Mouse (Mus musculus): ENCODE data around the gene Drc1.

DNA sequence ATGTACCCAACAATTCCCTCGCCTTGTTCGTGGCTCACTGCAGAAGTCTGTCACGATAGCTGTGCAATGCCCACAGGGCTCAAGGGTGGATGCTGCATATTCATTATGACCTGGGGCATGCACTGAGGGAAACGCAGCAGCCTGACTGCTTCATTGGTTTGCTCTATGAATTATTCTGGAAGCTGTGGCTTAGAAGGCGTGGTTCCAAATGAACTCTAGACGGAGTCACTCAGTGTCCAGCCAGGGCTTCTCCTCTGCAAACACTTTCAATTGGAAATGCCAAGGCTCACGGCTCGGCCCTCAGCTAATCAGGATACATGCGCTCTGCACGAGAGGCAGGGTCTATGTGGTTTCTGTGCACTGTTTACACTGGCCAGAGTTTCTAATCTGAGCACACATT, 130.3 kb downstream of the Drc1 start:
- no peak for TF ChIP-seq CTCF (IDR thresholded peaks at IDR 0.05; ENCODE audit: low read depth)
- no peak for TF ChIP-seq EP300 (IDR thresholded peaks at IDR 0.05; ENCODE audit: low read depth)

All from liver, embryonic 14.5 days (tissue).